17 mouse cellular contexts compared by ENCODE assay signal in genomic region chr14:16613975-16614374, GRCm38 (mm10).
"Had no signal": no experiment of that assay in that cellular context is flagged by ENCODE, and none has a peak within 500 bp of the region (broad histone marks: within the 10 kb centered on the region; RNA-seq: fewer than 3 reads in every experiment).

No protein-coding gene starts in this region.

- DNase-seq: left cerebral cortex, postnatal 4 days; liver; liver, embryonic 13.5 days; liver, postnatal 0 days; lung, adult 18-20 months; lung, adult 2 months; lung, embryonic 14.5 days; lung, postnatal 10 days; lung, postnatal 14 days; lung, postnatal 36 days; lung, postnatal 4 days; midbrain, embryonic 14.5 days had no signal

- ATAC-seq: liver, embryonic 12.5 days; liver, postnatal 0 days; lung, postnatal 0 days; midbrain, embryonic 13.5 days; midbrain, embryonic 15.5 days; midbrain, embryonic 16.5 days had no signal
